Mouse (Mus musculus) megakaryocyte, embryonic 14.5 days (primary cell): ENCODE data around the gene Dlec1.

Experiments
- FLI1 ChIP-seq: IDR thresholded peaks from 2 replicates; pipeline ENCODE4 v1.6.1; 2012; ENCODE audit warnings: low read length, inconsistent platforms, mixed read lengths
- GATA1 ChIP-seq: IDR thresholded peaks from 3 replicates; pipeline ENCODE4 v1.6.1; 2012; ENCODE audit warnings: mixed read lengths, low read length, inconsistent platforms, borderline replicate concordance

- no peak for TF ChIP-seq FLI1
- TF ChIP-seq GATA1: no peak
Measured at GRCm38 (mm10) chr9:119110640-119111039, 8.4 kb downstream of the Dlec1 start.
